Mouse (Mus musculus) liver, adult 2 months (tissue): ENCODE data around the gene Fam171a1.

Experiments
- CTCF ChIP-seq: fragments of 200-500 bp; IDR thresholded peaks from 2 replicates; pipeline ENCODE4 v1.5.1; 2011; ENCODE audit warnings: low read depth, low read length, control low read depth
- POLR2A ChIP-seq: fragments of 200-500 bp; IDR thresholded peaks from 2 replicates; pipeline ENCODE4 v1.6.1; 2011; ENCODE audit warnings: low read length, control low read depth; ENCODE audit not compliant: insufficient read depth; ENCODE audit errors: extremely low read depth

- TF ChIP-seq CTCF (no peak), POLR2A (no peak)
Measured at GRCm38 (mm10) chr2:3244251-3244650, 130.2 kb downstream of the Fam171a1 start.
